Mouse (Mus musculus): ENCODE data around the gene Borcs5. TPM values are rescaled to one million over a fixed set of nuclear protein-coding genes. Genes with fewer than 3 reads are reported as not detected.
A peak's percentile ranks its signal among the peaks of the same experiment; 100 is the strongest.

Borcs5 gene
- polyA plus RNA-seq, 1 experiment from 2014 or later, result 18.4 TPM

- 79% methylated on average over 5 of the region's 5 CpGs for WGBS
- TF ChIP-seq CTCF (IDR thresholded peaks at IDR 0.05) (no peak), EP300 (IDR thresholded peaks at IDR 0.05) (no peak)
- Histone ChIP-seq H3K9me3 (ENCODE audit: low read length) (no peaks in the 10 kb centered on the region), H3K9ac (replicated peaks; ENCODE audit: low read depth) (no peak overlapping the region), H3K4me1 (ENCODE audit: insufficient read depth, low read depth, low read length) (no peaks in the 10 kb centered on the region), H3K4me3 (ENCODE audit: low read depth, low read length) (no peak overlapping the region), H3K4me2 (replicated peaks; ENCODE audit: low read depth, low read length) (no peak overlapping the region), H3K36me3 (ENCODE audit: insufficient read depth, low read length) (no peaks in the 10 kb centered on the region), H3K27ac (ENCODE audit: low read length) (no peak overlapping the region), H3K27me3 (replicated peaks; ENCODE audit: insufficient read depth, low read length) (no peaks in the 10 kb centered on the region)
- DNase-seq (ENCODE audit: low spot score) (no peak), ATAC-seq (no peak)
Observed at GRCm38 (mm10) chr6:134751883-134752647, 112.8 kb downstream of the Borcs5 start.

DNA sequence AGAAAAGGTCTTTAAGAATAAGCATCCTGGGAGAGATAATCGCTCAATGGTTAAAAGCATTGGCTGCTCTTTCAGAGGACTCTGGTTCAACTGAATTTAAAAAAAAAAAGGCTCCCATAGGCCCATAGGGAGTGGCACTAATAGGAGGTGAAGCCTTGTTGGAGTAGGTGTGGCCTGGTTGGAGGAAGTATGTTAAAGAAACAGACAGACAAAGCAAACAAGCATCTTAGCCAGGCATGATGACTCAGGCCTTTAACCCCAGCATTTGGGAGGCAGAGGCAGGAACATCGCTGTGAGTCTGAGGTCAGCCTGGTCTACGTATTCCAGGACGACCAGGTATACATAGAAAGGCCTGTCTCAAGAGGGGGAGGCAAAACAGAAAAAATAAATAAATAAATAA lies 114.1 kb downstream of the Borcs5 start:
- Histone ChIP-seq H3K9me3 (ENCODE audit: low read length) (no peaks in the 10 kb centered on the region), H3K4me3 (ENCODE audit: low read depth, low read length) (no peak overlapping the region), H3K27me3 (replicated peaks; ENCODE audit: insufficient read depth, low read length) (no peaks in the 10 kb centered on the region), H3K9ac (replicated peaks; ENCODE audit: low read depth) (no peak overlapping the region), H3K36me3 (ENCODE audit: insufficient read depth, low read length) (no peaks in the 10 kb centered on the region), H3K27ac (ENCODE audit: low read length) (no peak overlapping the region), H3K4me2 (replicated peaks; ENCODE audit: low read depth, low read length) (no peak overlapping the region), H3K4me1 (ENCODE audit: insufficient read depth, low read depth, low read length) (no peaks in the 10 kb centered on the region)
- TF ChIP-seq CTCF (IDR thresholded peaks at IDR 0.05) (no peak), EP300 (IDR thresholded peaks at IDR 0.05) (no peak)
- no peak for ATAC-seq
- 90% methylated on average over 4 of the region's 4 CpGs for WGBS
- DNase-seq (ENCODE audit: low spot score), result peak; percentile 30

GRCm38 (mm10) chr6:134753858-134754257 lies 114.5 kb downstream of the Borcs5 start:
- DNase-seq (ENCODE audit: low spot score) (no peak), ATAC-seq (no peak)
- H3K27me3 ChIP-seq (replicated peaks; ENCODE audit: insufficient read depth, low read length), result no peaks in the 10 kb centered on the region
- H3K4me2 ChIP-seq (replicated peaks; ENCODE audit: low read depth, low read length), result no peak overlapping the region
- H3K9ac ChIP-seq (replicated peaks; ENCODE audit: low read depth), result no peak overlapping the region
- no peak for TF ChIP-seq CTCF (IDR thresholded peaks at IDR 0.05)
- TF ChIP-seq EP300 (IDR thresholded peaks at IDR 0.05), result no peak
- H3K27ac ChIP-seq (ENCODE audit: low read length), result no peak overlapping the region
- no peak overlapping the region for H3K4me3 ChIP-seq (ENCODE audit: low read depth, low read length)
- 92% methylated on average over 11 of the region's 11 CpGs for WGBS
- H3K4me1 ChIP-seq (ENCODE audit: insufficient read depth, low read depth, low read length), result no peaks in the 10 kb centered on the region
- H3K9me3 ChIP-seq (ENCODE audit: low read length), result no peaks in the 10 kb centered on the region
- H3K36me3 ChIP-seq (ENCODE audit: insufficient read depth, low read length), result no peaks in the 10 kb centered on the region

DNA sequence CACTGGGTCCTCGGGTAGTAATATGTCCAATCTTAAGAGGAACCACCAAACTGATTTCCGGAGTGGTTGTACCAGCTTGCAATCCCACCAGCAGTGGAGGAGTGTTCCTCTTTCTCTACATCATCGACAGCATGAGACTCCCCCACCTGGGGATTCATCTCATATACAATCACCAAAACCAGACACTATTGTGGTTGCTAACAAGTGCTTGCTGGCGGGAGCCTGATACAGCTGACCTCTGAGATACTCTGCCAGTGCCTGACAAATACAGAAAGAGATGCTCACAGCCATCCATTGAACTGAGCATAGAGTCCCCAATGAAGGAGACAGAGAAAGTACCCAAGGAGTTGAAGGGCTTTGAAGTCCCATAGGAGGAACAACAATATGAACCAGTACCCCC lies 116.7 kb downstream of the Borcs5 start:
- no peak for TF ChIP-seq CTCF (IDR thresholded peaks at IDR 0.05)
- no peak for TF ChIP-seq EP300 (IDR thresholded peaks at IDR 0.05)
- Histone ChIP-seq H3K9me3 (ENCODE audit: low read length) (no peaks in the 10 kb centered on the region), H3K27ac (ENCODE audit: low read length) (no peak overlapping the region), H3K4me1 (ENCODE audit: insufficient read depth, low read depth, low read length) (no peaks in the 10 kb centered on the region), H3K4me3 (ENCODE audit: low read depth, low read length) (no peak overlapping the region), H3K27me3 (replicated peaks; ENCODE audit: insufficient read depth, low read length) (no peaks in the 10 kb centered on the region), H3K36me3 (ENCODE audit: insufficient read depth, low read length) (no peaks in the 10 kb centered on the region), H3K9ac (replicated peaks; ENCODE audit: low read depth) (no peak overlapping the region), H3K4me2 (replicated peaks; ENCODE audit: low read depth, low read length) (no peak overlapping the region)
- WGBS, result 93% methylated on average over 4 of the region's 4 CpGs
- ATAC-seq (no peak), DNase-seq (ENCODE audit: low spot score) (no peak)

Other genes starting within 250 kb of the Borcs5 start
- 6.4 and 6.6 TPM in 2 replicates for gene Bcl2l14, start 243.2 kb upstream of the Borcs5 start, polyA plus RNA-seq (2015; fragmentation: Nextera tagmentation; extraction: Ambion mirVana)
- gene Lrp6, start 72.5 kb upstream of the Borcs5 start, polyA plus RNA-seq (2015; fragmentation: Nextera tagmentation; extraction: Ambion mirVana), result 17.0 and 18.7 TPM in 2 replicates
- 9.9 and 10.1 TPM in 2 replicates for gene Mansc1, start 7.0 kb upstream of the Borcs5 start, polyA plus RNA-seq (2015; fragmentation: Nextera tagmentation; extraction: Ambion mirVana)
- gene Dusp16, start 153.1 kb downstream of the Borcs5 start, polyA plus RNA-seq (2015; fragmentation: Nextera tagmentation; extraction: Ambion mirVana), result 12.0 and 15.5 TPM in 2 replicates
- 6.6 and 7.2 TPM in 2 replicates for gene Crebl2, start 190.6 kb downstream of the Borcs5 start, polyA plus RNA-seq (2015; fragmentation: Nextera tagmentation; extraction: Ambion mirVana)

Data from lung, postnatal 0 days (tissue).